In the genomic region with DNA sequence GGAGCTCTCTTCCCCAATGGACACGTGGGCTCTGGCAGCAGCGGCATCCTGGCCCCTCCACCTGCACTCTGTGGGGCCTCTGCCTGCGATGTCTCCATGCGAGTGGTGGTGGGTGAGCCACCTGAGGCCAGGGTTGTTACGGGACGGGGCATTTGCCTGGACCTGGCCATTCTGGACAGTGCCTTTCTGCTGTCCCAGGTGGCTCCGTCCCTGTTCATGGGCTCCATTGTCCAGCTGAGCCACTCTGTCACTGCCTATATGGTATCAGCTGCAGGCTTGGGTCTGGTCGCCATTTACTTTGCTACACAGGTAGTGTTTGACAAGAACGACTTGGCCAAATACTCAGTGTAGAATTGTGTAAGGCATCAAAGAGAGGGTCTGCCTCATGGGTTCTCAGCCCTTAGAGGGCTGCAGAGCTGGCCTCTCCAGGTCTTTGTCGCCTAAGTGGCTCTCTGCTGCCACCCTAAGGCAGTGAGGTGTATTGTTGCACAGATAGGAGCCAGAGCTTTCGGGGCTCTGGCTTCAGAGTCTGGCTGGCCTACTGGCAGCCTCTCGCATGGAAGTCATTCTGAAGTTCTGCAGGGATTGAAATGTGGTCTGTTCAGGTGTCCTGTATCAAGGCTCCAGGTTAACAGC, we compare ENCODE assay signal across 7 mouse cellular contexts. TPM values are rescaled to one million over a fixed set of nuclear protein-coding genes. Genes with fewer than 3 reads are reported as not detected.
DNase-seq lines count a peak whose midpoint lies in the region; ATAC-seq lines count a peak whose summit lies in the region.

No protein-coding gene starts in this region.

- no peak overlapping the region; the same call in 1 of the 2 replicates for H3K27ac ChIP-seq in limb, embryonic 10.5 days
- peak overlapping the region; percentile 43; the same call in 1 of the 2 replicates for H3K27ac ChIP-seq in midbrain, embryonic 12.5 days (replicated peaks)

- ATAC-seq in midbrain, embryonic 12.5 days (ENCODE audit: low FRiP score, low read depth): peak; percentile 57; the same call in 1 of the 2 replicates

- no peaks in the 10 kb centered on the region for H3K9me3 ChIP-seq in limb, embryonic 10.5 days (replicated peaks)
- no peaks in the 10 kb centered on the region for H3K9me3 ChIP-seq in midbrain, embryonic 12.5 days

- no peak overlapping the region for H3K9ac ChIP-seq in midbrain, embryonic 12.5 days (replicated peaks)

- H3K4me2 ChIP-seq in midbrain, embryonic 12.5 days (replicated peaks): no peak overlapping the region

- H3K4me1 ChIP-seq in limb, embryonic 10.5 days: peaks cover 8% of the 10 kb centered on the region
- H3K4me1 ChIP-seq in midbrain, embryonic 12.5 days: peaks cover 3% of the 10 kb centered on the region; the same call in 1 of the 2 replicates

- H3K27me3 ChIP-seq in limb, embryonic 10.5 days (ENCODE audit: low read depth, poor library complexity, severe bottlenecking): no peaks in the 10 kb centered on the region
- no peaks in the 10 kb centered on the region for H3K27me3 ChIP-seq in midbrain, embryonic 12.5 days

- WGBS in limb, embryonic 10.5 days: 52% methylated on average over 12 of the region's 12 CpGs
- 44% methylated on average over 12 of the region's 12 CpGs for WGBS in midbrain, embryonic 12.5 days

- DNase-seq in adrenal gland, adult 18-20 months (ENCODE audit: low spot score in 2 of 2): peak; percentile 73 to 80
- peak; percentile 78 to 79 for DNase-seq in cerebellum, postnatal 36 days
- peak; percentile 77 for DNase-seq in gastrocnemius, postnatal 10 days
- DNase-seq in kidney, adult 18-20 months: peak; percentile 81
- peak; percentile 78 for DNase-seq in limb, embryonic 10.5 days (ENCODE audit: low spot score)
- peak; percentile 64 to 83 for DNase-seq in spleen, postnatal 10 days (ENCODE audit: low spot score in 2 of 2)

- no peak overlapping the region for H3K4me3 ChIP-seq in limb, embryonic 10.5 days
- no peak overlapping the region for H3K4me3 ChIP-seq in midbrain, embryonic 12.5 days

- no peaks in the 10 kb centered on the region for H3K36me3 ChIP-seq in limb, embryonic 10.5 days
- H3K36me3 ChIP-seq in midbrain, embryonic 12.5 days: peaks cover 28% of the 10 kb centered on the region

RNA-seq across cellular contexts. Expression of a gene that starts 18.7 kb away (rescaled TPM):
- total RNA-seq in adrenal gland, adult 18-20 months (2021): 10 to 100 TPM; 22.9 to 33.6 TPM
- total RNA-seq in gastrocnemius, postnatal 10 days (2021): 1 to 10 TPM in 1 of 2 experiments, under 1 TPM in 1; 0.87 to 1.7 TPM
- 1.7 and 2.0 TPM in 2 replicates for polyA plus RNA-seq in limb, embryonic 10.5 days (2016; fragmentation: Nextera tagmentation; extraction: Ambion mirVana)
- polyA plus RNA-seq in midbrain, embryonic 12.5 days (2016; fragmentation: Nextera tagmentation; extraction: Ambion mirVana): 27.4 and 30.2 TPM in 2 replicates

RNA-seq across cellular contexts. Expression of a gene that starts 25.9 kb away (rescaled TPM):
- total RNA-seq in adrenal gland, adult 18-20 months (2021): 10 to 100 TPM; 79.8 to 86.4 TPM
- 10 to 100 TPM; 76.7 to 86.1 TPM for total RNA-seq in gastrocnemius, postnatal 10 days (2021)
- polyA plus RNA-seq in limb, embryonic 10.5 days (2016; fragmentation: Nextera tagmentation; extraction: Ambion mirVana): 10.6 and 15.2 TPM in 2 replicates
- polyA plus RNA-seq in midbrain, embryonic 12.5 days (2016; fragmentation: Nextera tagmentation; extraction: Ambion mirVana): 18.9 and 19.9 TPM in 2 replicates

Comparison
In these comparisons a context has a peak if more than half of its experiments do, and no peak if none do; other contexts are left out.
1. RNA of a gene that starts 18.7 kb away (total RNA-seq): 22.9 to 33.6 TPM in adrenal gland, adult 18-20 months; 0.87 to 1.7 TPM in gastrocnemius, postnatal 10 days; every median in the first group is over 4 times any median in the second.
2. Peak in every context shown above with its lines, with median percentiles within 50 percentile points of each other: DNase-seq.